8 mouse cellular contexts compared by ENCODE assay signal in the genomic region with DNA sequence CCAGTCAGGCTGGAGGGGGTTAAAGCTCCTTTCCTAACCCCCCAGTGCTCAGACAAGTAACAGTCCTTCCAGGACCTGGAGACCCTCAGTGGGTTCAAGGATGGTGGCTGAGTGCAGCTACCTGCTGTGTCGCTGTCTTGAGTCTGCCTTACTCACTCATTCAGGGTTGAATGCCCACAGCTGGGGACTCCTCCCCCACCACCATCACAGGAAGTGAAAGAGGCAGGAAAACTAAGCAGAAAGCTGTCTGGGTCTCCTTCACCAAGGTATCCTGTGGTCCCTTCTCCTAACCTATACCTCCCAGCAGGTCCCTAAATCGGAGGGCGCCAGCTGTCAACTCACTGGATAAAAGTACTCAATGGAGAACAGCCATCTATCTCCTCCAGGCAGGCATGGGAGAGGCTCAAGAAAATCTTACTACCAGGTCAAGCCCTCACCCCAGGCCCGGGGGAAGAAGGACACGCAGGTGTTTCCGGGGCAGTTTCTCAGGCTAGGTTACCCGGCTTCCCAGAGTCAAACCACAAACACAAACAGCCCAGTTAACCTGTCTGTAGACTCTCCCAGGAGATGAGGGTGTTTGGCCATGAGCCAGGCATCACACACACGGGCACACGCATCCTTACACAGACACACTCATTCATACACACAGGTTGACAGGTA. TPM values are rescaled to one million over a fixed set of nuclear protein-coding genes. Genes with fewer than 3 reads are reported as not detected.
DNase-seq lines count a peak whose midpoint lies in the region; ATAC-seq and TF ChIP-seq lines count a peak whose summit lies in the region.

No protein-coding gene starts in this region.

- DNase-seq in cerebellum, adult 18-20 months: peak; percentile 22 to 38
- no peak for DNase-seq in lung, embryonic 14.5 days
- DNase-seq in lung, postnatal 10 days: no peak
- DNase-seq in thymus, postnatal 0 days (ENCODE audit: low spot score): peak; percentile 81
- no peak for DNase-seq in right cerebral cortex, postnatal 36 days (ENCODE audit: low spot score in 2 of 2)
- no peak for DNase-seq in right cerebral cortex, postnatal 25 days

- peaks cover 18% of the 10 kb centered on the region for H3K36me3 ChIP-seq in lung, embryonic 14.5 days (ENCODE audit: insufficient read depth)
- H3K36me3 ChIP-seq in limb, embryonic 12.5 days: peaks cover 18% of the 10 kb centered on the region

- no peaks in the 10 kb centered on the region for H3K27me3 ChIP-seq in lung, embryonic 14.5 days (ENCODE audit: insufficient read depth, low read length)
- H3K27me3 ChIP-seq in limb, embryonic 12.5 days: peaks cover 5% of the 10 kb centered on the region; the same call in 1 of the 2 replicates

- H3K4me3 ChIP-seq in lung, embryonic 14.5 days (ENCODE audit: low read depth, low read length): no peak overlapping the region
- no peak overlapping the region for H3K4me3 ChIP-seq in limb, embryonic 12.5 days (replicated peaks)

- whole genome bisulfite sequencing in lung, embryonic 14.5 days: 43% methylated on average over 9 of the region's 9 CpGs
- WGBS in limb, embryonic 12.5 days: 53% methylated on average over 9 of the region's 9 CpGs

- no peak for TF ChIP-seq CTCF in lung, embryonic 14.5 days (IDR thresholded peaks at IDR 0.05; ENCODE audit: low read depth)

- no peak for ATAC-seq in cerebellum, adult (ENCODE audit: insufficient number of reproducible peaks, low FRiP score, low TSS enrichment)
- no peak for ATAC-seq in lung, embryonic 14.5 days (ENCODE audit: insufficient read depth)
- no peak for ATAC-seq in limb, embryonic 12.5 days (ENCODE audit: insufficient number of reproducible peaks, insufficient read depth, low FRiP score, low TSS enrichment, low read depth)

- no peaks in the 10 kb centered on the region for H3K9me3 ChIP-seq in lung, embryonic 14.5 days (ENCODE audit: low read depth, low read length)
- H3K9me3 ChIP-seq in limb, embryonic 12.5 days: no peaks in the 10 kb centered on the region

- peaks cover 54% of the 10 kb centered on the region for H3K4me1 ChIP-seq in lung, embryonic 14.5 days (ENCODE audit: insufficient read depth)
- peaks cover 66% of the 10 kb centered on the region for H3K4me1 ChIP-seq in limb, embryonic 12.5 days (replicated peaks)

- peak overlapping the region; percentile 8; the same call in 1 of the 2 replicates for H3K27ac ChIP-seq in lung, embryonic 14.5 days (ENCODE audit: low read depth)
- peak overlapping the region; percentile 62; the same call in 1 of the 2 replicates for H3K27ac ChIP-seq in limb, embryonic 12.5 days

- peak overlapping the region; percentile 13 for H3K4me2 ChIP-seq in lung, embryonic 14.5 days
- no peak overlapping the region; the same call in 1 of the 2 replicates for H3K4me2 ChIP-seq in limb, embryonic 12.5 days

- H3K9ac ChIP-seq in lung, embryonic 14.5 days: no peak overlapping the region
- no peak overlapping the region for H3K9ac ChIP-seq in limb, embryonic 12.5 days (replicated peaks)

RNA-seq across cellular contexts. Expression of gene Csrnp1, which starts 6.2 kb away (rescaled TPM):
- 2.2 and 2.7 TPM in 2 replicates for polyA plus RNA-seq in lung, embryonic 14.5 days (2014; fragmentation: Nextera tagmentation; extraction: Ambion mirVana)
- polyA plus RNA-seq in limb, embryonic 12.5 days (2016; fragmentation: Nextera tagmentation; extraction: Ambion mirVana): 4.6 and 4.8 TPM in 2 replicates
- polyA plus RNA-seq in thymus, postnatal 0 days (2015; fragmentation: Nextera tagmentation; extraction: Ambion mirVana): 41.3 and 43.3 TPM in 2 replicates

RNA-seq across cellular contexts. Expression of gene Ttc21a, which starts 40.9 kb away (rescaled TPM):
- polyA plus RNA-seq in lung, embryonic 14.5 days (2014; fragmentation: Nextera tagmentation; extraction: Ambion mirVana): 0.16 and 0.28 TPM in 2 replicates
- 0.31 and 0.44 TPM in 2 replicates for polyA plus RNA-seq in limb, embryonic 12.5 days (2016; fragmentation: Nextera tagmentation; extraction: Ambion mirVana)
- polyA plus RNA-seq in thymus, postnatal 0 days (2015; fragmentation: Nextera tagmentation; extraction: Ambion mirVana): 0.05 TPM in 2 replicates

RNA-seq across cellular contexts. Expression of gene Gorasp1, which starts 40.9 kb away (rescaled TPM):
- 30.0 and 30.8 TPM in 2 replicates for polyA plus RNA-seq in lung, embryonic 14.5 days (2014; fragmentation: Nextera tagmentation; extraction: Ambion mirVana)
- polyA plus RNA-seq in limb, embryonic 12.5 days (2016; fragmentation: Nextera tagmentation; extraction: Ambion mirVana): 29.7 and 30.8 TPM in 2 replicates
- 7.6 and 8.3 TPM in 2 replicates for polyA plus RNA-seq in thymus, postnatal 0 days (2015; fragmentation: Nextera tagmentation; extraction: Ambion mirVana)

RNA-seq across cellular contexts. Expression of gene Xirp1, which starts 45.1 kb away (rescaled TPM):
- 0.07 and 0.87 TPM in 2 replicates for polyA plus RNA-seq in lung, embryonic 14.5 days (2014; fragmentation: Nextera tagmentation; extraction: Ambion mirVana)
- polyA plus RNA-seq in limb, embryonic 12.5 days (2016; fragmentation: Nextera tagmentation; extraction: Ambion mirVana): 0.44 and 0.59 TPM in 2 replicates
- 0.09 TPM in 1 of 2 replicates, not detected in the other for polyA plus RNA-seq in thymus, postnatal 0 days (2015; fragmentation: Nextera tagmentation; extraction: Ambion mirVana)

Comparison
In these comparisons a context has a peak if more than half of its experiments do, and no peak if none do; other contexts are left out.
1. DNase-seq: peak in cerebellum, adult 18-20 months (2 of 2) and thymus, postnatal 0 days (single experiment); none in lung, embryonic 14.5 days (single experiment), lung, postnatal 10 days (single experiment), right cerebral cortex, postnatal 36 days (0 of 2) and right cerebral cortex, postnatal 25 days (single experiment).